In genomic region chr7:95613736-95614135, GRCm38 (mm10) we compare ENCODE assay signal across 19 mouse cellular contexts.
"Had no signal": no experiment of that assay in that cellular context is flagged by ENCODE, and none has a peak within 500 bp of the region (broad histone marks: within the 10 kb centered on the region; RNA-seq: fewer than 3 reads in every experiment).

No protein-coding gene starts in this region.

- H3K9me3 ChIP-seq: midbrain, embryonic 13.5 days; midbrain, embryonic 15.5 days; neural tube, embryonic 13.5 days; neural tube, embryonic 15.5 days; stomach, embryonic 15.5 days had no signal

- H3K9ac ChIP-seq: liver, embryonic 14.5 days; lung, embryonic 14.5 days; midbrain, embryonic 13.5 days; midbrain, embryonic 15.5 days; neural tube, embryonic 13.5 days; neural tube, embryonic 15.5 days; stomach, embryonic 15.5 days had no signal

- H3K27me3 ChIP-seq: megakaryocyte, embryonic 14.5 days; midbrain, embryonic 13.5 days; midbrain, embryonic 15.5 days; neural tube, embryonic 13.5 days; neural tube, embryonic 15.5 days; stomach, embryonic 15.5 days had no signal

- H3K4me2 ChIP-seq: lung, embryonic 14.5 days; midbrain, embryonic 11.5 days; midbrain, embryonic 13.5 days; midbrain, embryonic 15.5 days; neural tube, embryonic 13.5 days; neural tube, embryonic 15.5 days; stomach, embryonic 15.5 days had no signal

- H3K4me1 ChIP-seq: megakaryocyte, embryonic 14.5 days; midbrain, embryonic 13.5 days; midbrain, embryonic 15.5 days; neural tube, embryonic 13.5 days; neural tube, embryonic 15.5 days; stomach, embryonic 15.5 days had no signal

- ATAC-seq: midbrain, embryonic 13.5 days; midbrain, embryonic 15.5 days had no signal

- DNase-seq: lung, adult 18-20 months; lung, embryonic 14.5 days; lung, postnatal 10 days; lung, postnatal 36 days; right cerebral cortex, postnatal 14 days; thymus, adult 2 months; thymus, postnatal 25 days; thymus, postnatal 4 days had no signal

- H3K27ac ChIP-seq: liver, embryonic 14.5 days; macrophage; midbrain, embryonic 13.5 days; midbrain, embryonic 15.5 days; neural tube, embryonic 13.5 days; neural tube, embryonic 15.5 days; stomach, embryonic 15.5 days; stomach, postnatal 0 days had no signal

- H3K4me3 ChIP-seq: megakaryocyte, embryonic 14.5 days; midbrain, embryonic 13.5 days; midbrain, embryonic 15.5 days; myocyte; neural tube, embryonic 13.5 days; neural tube, embryonic 15.5 days; stomach, embryonic 15.5 days had no signal

- H3K36me3 ChIP-seq: midbrain, embryonic 13.5 days; midbrain, embryonic 15.5 days; neural tube, embryonic 13.5 days; neural tube, embryonic 15.5 days; stomach, embryonic 15.5 days had no signal
